Mouse (Mus musculus) hematopoietic stem cell, adult 5-6 weeks (primary cell): ENCODE data around the gene Olig1. TPM values are rescaled to one million over a fixed set of nuclear protein-coding genes. Genes with fewer than 3 reads are reported as not detected.
A peak's percentile ranks its signal among the peaks of the same experiment; 100 is the strongest.

Source experiments
- ATAC-seq, 2 experiments: fragments of 125-278 bp in 1 of 2; replicated peaks in 1 of 2; 2 replicates each; pipeline ENCODE4 v1.8.0; 2016 to 2017; ENCODE audit warnings: inconsistent platforms in 2 of 2, mild to moderate bottlenecking in 2 of 2, moderate number of reproducible peaks in 2 of 2, low read depth in 1 of 2, moderate TSS enrichment in 1 of 2; ENCODE audit not compliant: low FRiP score in 2 of 2, poor library complexity in 2 of 2, severe bottlenecking in 2 of 2, insufficient read depth in 1 of 2, low TSS enrichment in 1 of 2
- total RNA-seq: library from RNA; stranded (forward); fragments of 172-1452, 232-1000 nt; gene quantifications from 2 replicates; pipeline ENCODE4 v1.2.3, GENCODE M21; 2017

Gene Olig1
- total RNA-seq, 1 experiment from 2014 or later: not detected

DNA sequence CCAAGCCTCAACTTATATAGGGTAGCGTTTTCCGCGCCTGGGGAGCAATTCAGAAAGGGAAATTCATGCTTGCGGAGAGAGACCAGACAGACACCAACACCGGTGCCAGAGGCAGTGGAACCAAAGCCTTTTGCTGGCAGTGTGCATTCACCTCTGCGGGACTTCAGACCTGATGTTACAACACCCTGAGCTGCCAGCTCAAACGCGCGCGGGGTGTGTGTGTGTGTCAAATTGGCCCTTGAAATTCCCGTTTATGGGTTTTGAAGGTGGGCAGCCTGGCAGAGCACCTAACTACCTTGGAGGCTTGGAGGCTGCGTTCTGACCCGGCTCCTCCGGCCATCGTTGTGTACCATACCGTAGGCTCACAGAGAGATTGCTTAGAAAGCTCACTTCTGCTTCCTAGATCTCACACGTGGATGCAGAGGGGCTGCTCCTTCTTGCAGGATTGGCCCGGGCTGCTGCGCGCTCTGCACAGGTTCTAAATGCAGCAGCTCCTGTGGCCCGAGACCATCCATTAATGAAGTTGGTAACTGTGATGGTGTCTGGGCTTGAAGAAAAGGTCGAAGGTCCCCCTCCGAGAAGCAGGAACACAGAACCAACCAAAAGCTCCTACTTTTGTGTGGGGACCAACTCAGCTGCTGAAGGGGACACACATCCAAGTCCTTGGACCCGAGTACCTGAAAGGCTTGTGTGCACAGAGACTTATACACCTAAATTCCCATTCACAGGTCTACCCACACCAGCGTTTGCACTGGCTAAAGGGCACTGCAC is 36.9 kb upstream of the Olig1 start:
- ATAC-seq: 0 out of 4 replicates have a peak, but pooled peaks of 1 of the 2 experiments have one; percentile 29

DNA sequence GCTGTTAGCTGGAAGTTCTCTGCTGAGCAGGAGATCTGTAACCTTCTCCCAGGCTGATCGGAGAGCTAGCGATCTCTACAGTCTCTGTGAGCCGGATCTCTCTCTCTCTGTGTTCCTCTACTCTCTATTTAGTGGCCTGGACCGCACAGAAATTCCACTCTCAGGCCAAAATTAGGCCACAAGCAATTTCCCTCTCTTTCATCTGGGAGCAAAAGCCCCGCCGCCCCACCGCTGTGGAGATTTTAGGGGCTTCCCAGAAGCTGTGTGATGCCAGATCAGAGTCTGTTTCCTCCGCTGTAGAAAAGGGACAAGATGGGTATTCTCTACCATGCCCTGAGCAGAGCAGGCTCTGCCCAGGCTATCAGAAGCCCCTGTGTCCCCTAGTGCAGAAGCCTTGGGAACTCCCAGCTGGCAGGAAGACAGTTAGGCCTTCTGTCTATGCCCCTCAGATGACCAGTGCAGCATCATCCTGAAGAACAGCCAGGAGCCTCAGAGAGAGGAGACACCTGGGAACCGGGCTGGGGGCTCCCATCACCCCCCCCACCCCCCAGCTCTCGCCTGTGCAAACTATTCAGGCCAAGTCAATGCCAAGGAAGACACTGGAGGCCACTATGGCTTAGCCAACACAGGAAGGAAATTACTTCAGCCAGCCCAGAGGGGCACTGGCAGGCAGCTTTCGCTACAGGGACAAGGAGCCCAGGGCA is 36.2 kb upstream of the Olig1 start:
- ATAC-seq: no peak

DNA sequence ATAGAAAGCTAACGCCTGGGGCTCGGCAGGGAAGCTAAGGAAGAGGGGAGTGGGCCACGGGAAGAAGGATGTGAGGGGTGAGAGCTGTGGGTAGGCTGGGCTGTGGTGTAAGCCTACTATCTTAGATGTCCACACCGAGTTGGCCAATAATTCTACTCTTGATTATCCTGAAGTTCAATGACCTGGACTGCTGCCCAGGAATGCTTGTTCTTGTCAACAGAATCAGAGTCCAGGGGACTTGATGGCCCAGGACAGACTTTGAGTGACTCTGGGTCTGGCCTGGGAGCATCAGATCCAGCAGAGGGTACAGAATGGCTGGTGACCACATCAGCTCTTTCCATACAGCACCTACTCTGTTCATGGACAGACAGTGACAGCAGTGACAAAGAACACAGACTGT is 30.5 kb upstream of the Olig1 start:
- ATAC-seq: no peak

DNA sequence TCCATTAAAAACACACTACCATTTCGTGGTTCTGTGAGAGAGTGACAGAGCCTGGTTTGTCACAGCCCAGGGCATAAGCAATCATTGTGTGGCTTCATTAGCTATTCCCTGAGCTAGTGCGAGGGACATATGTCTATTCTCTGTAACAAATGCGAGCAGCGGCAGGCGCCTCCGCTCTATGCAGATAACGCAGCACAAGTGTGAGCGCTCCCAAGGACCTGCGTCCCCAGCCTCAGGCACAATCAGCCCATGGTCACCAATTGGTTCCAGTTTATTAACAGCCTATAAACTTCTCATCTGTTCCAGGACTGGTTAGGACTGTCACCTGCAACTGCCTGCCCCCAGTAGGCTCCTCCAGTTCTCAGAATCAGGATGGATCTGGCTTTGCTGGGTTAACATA is 23.3 kb upstream of the Olig1 start:
- ATAC-seq: no peak

DNA sequence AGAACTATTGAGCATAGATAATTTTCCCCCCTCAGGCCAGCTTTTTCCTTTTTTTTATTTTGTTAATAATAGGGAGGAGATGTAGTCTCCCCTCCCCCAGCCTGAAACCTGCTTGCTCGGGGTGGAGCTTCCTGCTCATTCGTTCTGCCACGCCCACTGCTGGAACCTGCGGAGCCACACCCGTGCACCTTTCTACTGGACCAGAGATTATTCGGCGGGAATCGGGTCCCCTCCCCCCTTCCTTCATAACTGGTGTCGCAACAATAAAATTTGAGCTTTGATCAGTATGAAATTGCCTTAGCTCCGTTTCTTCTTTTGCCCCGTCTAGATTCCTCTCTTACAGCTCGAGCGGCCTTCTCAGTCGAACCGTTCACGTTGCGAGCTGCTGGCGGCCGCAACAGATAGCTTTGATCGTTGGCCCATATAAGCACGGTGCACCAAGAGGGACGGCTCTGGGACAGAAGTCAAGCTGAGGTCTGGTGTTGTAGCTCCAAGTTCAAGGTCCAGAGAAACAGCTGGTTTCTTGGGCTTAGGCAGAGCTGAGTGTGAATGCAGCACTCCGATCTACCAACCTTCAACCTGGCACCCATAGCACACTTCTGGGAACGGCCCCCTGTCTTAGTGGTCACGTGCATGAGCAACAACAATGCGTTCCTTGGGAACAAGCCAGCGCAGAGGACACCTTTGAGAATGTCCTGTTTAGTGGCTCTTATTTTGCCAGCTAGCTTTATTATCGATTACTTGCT is 14.0 kb upstream of the Olig1 start:
- ATAC-seq: 0 out of 4 replicates have a peak, but pooled peaks of 1 of the 2 experiments have one; percentile 37

DNA sequence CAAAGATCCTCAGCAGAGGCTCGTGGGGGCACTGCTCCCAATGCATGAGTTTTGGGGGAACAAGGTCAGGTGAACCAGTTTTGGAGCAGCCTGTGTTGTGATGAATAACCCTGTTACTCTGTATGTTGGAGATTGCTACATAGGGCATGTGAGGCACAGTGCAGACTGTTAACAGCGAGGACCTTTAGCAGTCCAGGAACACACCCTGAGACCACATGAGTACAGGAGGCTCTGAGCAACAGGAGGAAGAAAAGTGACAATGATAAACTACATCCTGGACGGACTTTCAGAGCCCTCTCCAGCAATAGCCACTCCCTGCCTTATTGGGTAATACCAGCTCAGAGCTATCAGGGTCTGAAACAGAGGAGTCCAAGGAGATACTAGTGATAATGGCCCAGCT is 10.6 kb upstream of the Olig1 start:
- no peak for ATAC-seq

DNA sequence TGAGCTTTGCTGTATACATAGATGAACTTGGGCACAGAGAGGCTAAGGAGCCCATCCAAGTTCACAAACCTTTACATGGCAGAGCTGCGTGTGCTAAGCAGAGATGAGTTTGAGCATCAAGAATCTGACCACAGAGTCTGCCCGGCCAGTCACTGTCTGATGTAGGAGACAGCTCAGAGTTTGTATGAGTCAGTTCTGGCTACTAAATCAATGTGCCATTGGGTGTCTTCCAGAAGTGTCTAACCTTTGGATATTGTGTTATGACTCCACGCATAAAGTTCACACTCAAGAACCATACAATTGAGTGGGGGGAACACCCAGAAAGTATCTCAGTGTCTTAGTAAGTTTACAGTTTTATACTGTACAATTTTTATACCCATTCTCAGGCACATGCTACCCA is 8.7 kb upstream of the Olig1 start:
- ATAC-seq: no peak

DNA sequence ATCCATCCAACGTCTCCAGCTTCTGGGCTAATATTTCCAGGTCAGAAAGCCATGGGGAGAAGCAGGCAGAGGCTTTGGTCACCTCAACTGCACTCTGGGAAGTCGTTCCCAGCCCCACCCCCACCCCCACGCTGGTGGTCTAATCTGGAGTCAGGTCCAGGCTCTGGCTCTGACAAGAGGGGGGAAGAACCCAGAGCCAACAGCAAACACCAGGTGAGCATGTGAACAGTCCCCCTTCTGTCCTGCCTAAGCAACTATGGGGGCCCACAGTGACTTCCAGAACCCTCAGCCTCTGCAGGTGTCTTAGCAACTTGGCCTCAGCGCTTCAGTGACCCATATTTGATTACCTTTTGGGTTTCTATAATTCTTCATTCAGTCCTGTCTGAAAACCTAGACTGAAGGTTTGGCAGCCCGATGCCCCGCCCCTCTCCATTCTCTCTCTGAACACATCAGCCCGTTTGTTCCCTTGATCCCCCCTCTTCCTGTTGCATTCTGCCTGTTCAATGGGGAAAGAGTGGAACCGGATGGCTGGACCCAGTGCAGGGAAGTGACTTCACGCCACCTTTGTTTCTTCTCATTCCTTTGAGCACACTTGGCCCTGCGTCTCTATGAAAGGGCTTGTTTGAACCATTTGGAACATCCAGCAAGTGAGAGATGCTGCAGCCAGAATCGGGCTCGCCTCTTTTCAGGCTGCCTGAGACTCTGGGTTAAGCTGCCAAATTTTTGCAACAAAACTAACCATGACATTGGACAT is 6.9 kb upstream of the Olig1 start:
- ATAC-seq: no peak

DNA sequence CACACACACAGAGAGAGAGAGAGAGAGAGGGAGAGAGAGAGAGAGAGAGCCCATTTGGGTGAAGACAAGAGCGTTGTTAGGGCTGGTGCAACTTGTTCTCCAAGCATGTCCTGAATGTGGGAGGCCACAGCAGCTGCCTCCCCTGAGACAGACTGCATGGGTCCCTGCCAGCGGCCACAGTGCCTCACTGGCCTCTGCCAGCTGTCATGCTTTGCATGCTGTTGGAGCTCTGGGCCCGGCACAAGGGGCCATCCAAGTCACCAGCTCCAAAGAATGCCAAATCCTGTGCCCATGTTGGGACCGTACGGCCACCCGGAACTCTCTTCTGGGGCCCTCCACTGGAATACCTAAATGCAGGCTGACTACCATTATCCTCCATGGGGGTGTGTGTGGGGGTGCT is 3.6 kb upstream of the Olig1 start:
- ATAC-seq: no peak

DNA sequence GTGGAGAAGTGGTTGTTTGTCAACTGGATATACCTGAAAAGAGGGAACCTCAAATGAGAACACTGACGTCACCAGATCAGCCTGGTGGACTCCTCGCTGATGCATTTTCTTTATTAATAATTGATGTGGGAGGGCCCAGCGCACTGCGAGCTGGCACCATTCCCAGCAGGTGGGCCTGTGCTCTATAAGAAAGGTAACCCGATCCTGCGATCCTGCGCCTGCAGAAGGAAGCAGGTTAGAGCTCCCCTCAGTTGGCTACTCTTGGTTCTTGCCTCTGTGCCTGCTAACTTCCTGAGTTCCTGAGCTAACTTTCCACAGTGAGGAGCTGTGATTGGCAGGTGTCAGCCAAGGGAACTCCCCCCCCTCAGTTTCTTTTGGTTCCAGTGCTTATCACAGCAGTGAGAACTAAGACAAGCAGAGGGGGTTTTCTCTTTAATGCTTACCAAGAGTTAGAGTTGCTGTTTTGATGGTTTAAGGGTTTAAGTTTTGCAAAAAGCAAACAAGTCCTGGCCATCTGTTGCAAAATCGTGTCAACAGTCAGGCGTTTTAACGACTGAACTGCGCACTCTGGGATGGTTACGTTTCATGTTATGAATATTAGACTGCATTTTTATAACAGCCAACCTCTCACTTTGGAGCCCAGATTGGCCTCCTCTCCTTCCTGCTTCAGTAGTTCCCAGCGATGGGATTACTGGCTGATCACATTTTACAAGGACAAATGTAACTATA is 684 bp upstream of the Olig1 start:
- no peak for ATAC-seq

DNA sequence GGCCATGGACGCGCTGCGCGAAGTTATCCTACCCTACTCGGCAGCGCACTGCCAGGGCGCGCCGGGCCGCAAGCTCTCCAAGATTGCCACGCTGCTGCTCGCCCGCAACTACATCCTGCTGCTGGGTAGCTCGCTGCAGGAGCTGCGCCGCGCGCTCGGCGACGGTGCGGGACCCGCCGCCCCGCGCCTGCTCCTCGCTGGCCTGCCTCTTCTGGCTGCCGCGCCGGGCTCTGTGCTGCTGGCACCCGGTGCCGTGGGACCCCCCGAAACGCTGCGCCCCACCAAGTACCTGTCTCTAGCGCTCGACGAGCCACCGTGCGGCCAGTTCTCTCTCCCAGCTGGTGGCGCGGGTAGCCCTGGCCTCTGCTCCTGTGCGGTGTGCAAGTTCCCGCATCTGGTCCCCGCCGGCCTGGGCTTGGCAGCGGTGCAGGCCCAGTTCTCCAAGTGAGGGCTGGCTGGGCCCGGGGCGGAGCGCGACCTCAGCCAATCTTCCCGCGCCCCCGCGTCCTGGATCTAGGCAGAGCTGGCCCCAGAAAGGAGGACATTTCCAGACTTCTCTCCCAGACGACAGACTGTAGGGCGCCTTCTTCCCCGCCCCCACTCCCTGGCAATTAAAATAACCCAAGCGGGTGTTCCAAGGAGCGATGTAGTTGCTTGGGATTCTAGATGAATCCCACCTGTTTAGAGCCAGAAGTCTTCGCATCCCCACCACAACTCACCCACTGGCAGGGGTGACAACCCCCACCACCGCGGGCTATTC is 820 bp downstream of the Olig1 start:
- ATAC-seq: 0 out of 4 replicates have a peak, but pooled peaks of 1 of the 2 experiments have one; percentile 19

DNA sequence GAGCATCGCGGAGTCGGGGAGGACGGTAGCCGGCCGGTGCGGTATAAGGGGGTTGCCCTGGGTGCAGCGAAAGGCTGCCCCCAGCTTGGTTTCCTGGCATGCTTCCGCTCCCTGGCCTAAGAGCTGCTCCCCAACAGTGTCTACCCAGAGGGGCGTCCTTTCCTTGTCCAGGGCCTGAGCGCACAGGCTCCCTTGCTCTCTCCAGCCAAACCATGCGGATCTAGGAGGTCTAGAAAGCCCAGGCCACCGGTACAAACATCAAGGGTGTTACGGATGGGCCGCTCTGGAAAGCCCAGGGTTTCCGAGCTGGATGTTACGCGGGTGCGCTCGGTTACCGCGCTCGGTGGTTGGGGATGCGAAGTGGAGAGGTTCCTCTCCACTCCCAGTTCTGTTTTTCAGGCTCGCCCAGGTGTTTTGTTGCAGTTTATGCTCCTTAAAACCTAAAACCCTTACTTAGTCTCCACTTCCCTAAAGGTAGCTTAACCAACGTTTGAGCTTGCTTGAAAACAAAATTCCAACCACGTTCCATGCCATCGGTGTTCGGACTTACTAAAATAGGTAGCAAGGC is 1.5 kb downstream of the Olig1 start:
- no peak for ATAC-seq

DNA sequence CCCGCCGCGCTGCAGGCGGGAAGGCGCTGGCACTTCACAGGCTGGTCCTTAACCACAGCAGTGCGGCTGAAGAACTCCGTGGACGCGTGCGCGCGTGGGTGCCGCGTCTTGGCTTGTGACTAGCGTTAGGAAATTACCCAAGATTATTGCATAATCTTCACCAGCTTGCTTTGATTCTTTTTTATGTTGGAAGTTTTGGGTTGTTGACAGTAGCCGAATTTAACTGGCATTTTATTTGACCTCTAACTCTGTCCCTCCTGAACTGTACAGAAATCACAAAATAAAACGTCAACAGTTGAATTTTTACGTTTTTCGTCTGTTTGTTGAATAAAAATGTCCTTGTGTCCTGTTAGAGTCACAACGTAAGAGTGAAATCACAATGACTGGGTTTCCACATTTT is 2.1 kb downstream of the Olig1 start:
- no peak for ATAC-seq

DNA sequence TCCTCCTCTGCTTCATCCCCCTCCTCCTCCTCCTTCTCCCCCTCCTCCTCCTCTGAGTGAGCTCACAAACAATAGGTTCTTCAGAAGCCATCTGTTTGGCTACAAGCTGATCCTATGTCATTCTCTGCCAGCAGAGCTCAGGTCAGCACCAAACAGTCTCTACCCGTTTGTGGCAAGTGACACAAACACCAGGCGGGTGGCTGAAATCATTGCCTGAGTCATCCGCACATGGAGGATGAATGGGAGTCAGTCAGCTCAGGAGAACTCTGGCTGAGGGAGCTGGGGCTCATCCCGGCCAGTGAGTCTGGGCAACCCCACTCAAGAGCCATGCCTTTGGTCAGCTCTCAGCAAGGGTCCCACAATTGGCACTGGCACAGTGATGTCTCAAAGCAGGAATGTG is 10.9 kb downstream of the Olig1 start:
- ATAC-seq: no peak

DNA sequence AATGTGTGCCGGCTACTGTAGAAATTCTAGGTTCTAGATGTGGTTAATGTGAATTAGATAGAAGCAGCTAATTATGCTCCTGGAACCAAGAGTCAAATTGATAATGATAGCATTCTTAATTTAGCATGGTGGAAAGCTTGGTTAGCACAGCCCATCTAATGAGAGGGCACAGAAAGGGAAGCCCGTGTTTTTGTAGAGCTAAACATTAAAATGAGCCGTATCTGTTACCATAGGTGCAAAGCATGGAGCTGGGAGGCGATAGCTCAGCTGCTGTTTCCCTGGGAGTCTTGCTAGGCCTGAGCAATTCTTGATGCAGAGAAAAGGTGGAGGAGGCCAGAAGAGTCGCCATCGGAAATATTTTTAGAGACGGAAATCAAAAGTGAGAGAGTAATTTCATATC is 22.5 kb downstream of the Olig1 start:
- no peak for ATAC-seq

DNA sequence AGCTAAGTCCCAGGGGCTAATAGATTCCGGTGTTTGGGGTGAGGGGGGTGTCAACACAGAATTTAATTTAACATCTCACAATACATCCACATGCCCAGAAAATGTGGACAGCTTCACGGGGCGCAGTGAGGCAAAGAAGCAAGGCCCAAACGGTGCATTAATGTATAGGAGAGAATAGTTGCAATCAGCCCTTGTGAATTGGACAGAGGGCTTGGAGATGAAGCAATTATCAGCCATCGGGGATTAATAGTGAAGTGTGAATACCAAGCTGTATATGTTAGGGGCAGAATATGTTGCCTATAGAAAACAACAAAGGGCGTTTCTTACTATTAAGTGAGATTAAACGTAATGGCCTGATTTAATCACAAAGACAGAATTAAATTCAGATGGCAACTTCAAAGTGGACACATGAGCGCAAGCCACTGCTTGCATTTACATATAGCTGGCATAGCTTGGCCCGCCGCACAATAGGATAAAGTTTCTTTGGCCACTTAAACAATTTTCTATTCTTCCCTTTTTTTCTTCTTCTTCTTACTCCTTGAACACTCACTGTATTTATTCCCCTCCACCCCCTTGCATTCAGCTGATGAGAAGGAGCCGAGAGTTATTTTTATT is 23.3 kb downstream of the Olig1 start:
- ATAC-seq: no peak
